ENCODE assay signal across 8 mouse cellular contexts in genomic region chr15:77756848-77757247, GRCm38 (mm10). TPM values are rescaled to one million over a fixed set of nuclear protein-coding genes. Genes with fewer than 3 reads are reported as not detected.
DNase-seq lines count a peak whose midpoint lies in the region; ATAC-seq lines count a peak whose summit lies in the region.
"Had no signal": no experiment of that assay in that cellular context is flagged by ENCODE, and none has a peak within 500 bp of the region (broad histone marks: within the 10 kb centered on the region; RNA-seq: fewer than 3 reads in every experiment).

Gene Apol8, minus strand, starts transcription at chr15:77757003.

- 0 out of 2 replicates have a peak, but pooled peaks cover 6% of the 10 kb centered on the region for H3K4me1 ChIP-seq in embryonic facial prominence, embryonic 10.5 days
- peaks cover 45% of the 10 kb centered on the region for H3K4me1 ChIP-seq in liver, embryonic 15.5 days (replicated peaks)
- H3K4me1 ChIP-seq: limb, embryonic 13.5 days had no signal

- no peaks in the 10 kb centered on the region for H3K9me3 ChIP-seq in embryonic facial prominence, embryonic 10.5 days
- H3K9me3 ChIP-seq in liver, embryonic 15.5 days (replicated peaks): no peaks in the 10 kb centered on the region
- H3K9me3 ChIP-seq: limb, embryonic 13.5 days had no signal

- WGBS in embryonic facial prominence, embryonic 10.5 days: 7% methylated on average over 9 of the region's 9 CpGs
- 2% methylated on average over 9 of the region's 9 CpGs for WGBS in liver, embryonic 15.5 days (ENCODE audit: insufficient replicate concordance)

- H3K36me3 ChIP-seq in embryonic facial prominence, embryonic 10.5 days (replicated peaks): peaks cover 29% of the 10 kb centered on the region
- peaks cover 48% of the 10 kb centered on the region for H3K36me3 ChIP-seq in liver, embryonic 15.5 days (replicated peaks)

- no peaks in the 10 kb centered on the region for H3K27me3 ChIP-seq in embryonic facial prominence, embryonic 10.5 days (replicated peaks; ENCODE audit: low read depth, poor library complexity, severe bottlenecking)
- no peaks in the 10 kb centered on the region for H3K27me3 ChIP-seq in liver, embryonic 15.5 days
- H3K27me3 ChIP-seq: limb, embryonic 13.5 days had no signal

- peak within 1 kb of the TSS; percentile 63 for H3K9ac ChIP-seq in liver, embryonic 15.5 days
- H3K9ac ChIP-seq: limb, embryonic 13.5 days had no signal

- peak within 1 kb of the TSS; percentile 78 for H3K4me2 ChIP-seq in liver, embryonic 15.5 days
- H3K4me2 ChIP-seq: limb, embryonic 13.5 days had no signal

- no peak within 1 kb of the TSS for H3K4me3 ChIP-seq in embryonic facial prominence, embryonic 10.5 days
- peak within 1 kb of the TSS; percentile 65 for H3K4me3 ChIP-seq in liver, embryonic 15.5 days (replicated peaks)
- H3K4me3 ChIP-seq: limb, embryonic 13.5 days had no signal

- no peak for ATAC-seq in liver, embryonic 15.5 days (ENCODE audit: insufficient read depth)

- DNase-seq in urinary bladder, postnatal 36 days (ENCODE audit: low spot score in 2 of 2): peak; percentile 38 to 46
- DNase-seq in urinary bladder, adult 18-20 months (ENCODE audit: low spot score in 2 of 2): no peak
- peak; percentile 77 for DNase-seq in adrenal gland, postnatal 14 days
- DNase-seq in embryonic facial prominence, embryonic 10.5 days (ENCODE audit: low spot score): peak; percentile 70
- peak; percentile 36 to 45 for DNase-seq in kidney, postnatal 25 days
- peak; percentile 49 for DNase-seq in retina, postnatal 7 days (ENCODE audit: low read depth, low spot score)

- H3K27ac ChIP-seq in embryonic facial prominence, embryonic 10.5 days (replicated peaks): no peak within 1 kb of the TSS
- H3K27ac ChIP-seq in liver, embryonic 15.5 days (replicated peaks): peak within 1 kb of the TSS; percentile 94
- H3K27ac ChIP-seq: limb, embryonic 13.5 days had no signal

RNA-seq across cellular contexts. Expression of gene Apol8, which starts in this region (rescaled TPM):
- 0.30 and 1.7 TPM in 2 replicates for total RNA-seq in adrenal gland, postnatal 14 days (2021)
- polyA plus RNA-seq in embryonic facial prominence, embryonic 10.5 days (2016; fragmentation: Nextera tagmentation; extraction: Ambion mirVana): 0.14 and 0.32 TPM in 2 replicates
- 27.0 and 28.5 TPM in 2 replicates for polyA plus RNA-seq in liver, embryonic 15.5 days (2015; fragmentation: Nextera tagmentation; extraction: Ambion mirVana)
- polyA plus RNA-seq: limb, embryonic 13.5 days had no signal

Comparison
In these comparisons a context has a peak if more than half of its experiments do, and no peak if none do; other contexts are left out.
1. RNA of gene Apol8 (polyA plus RNA-seq): 27.0 to 28.5 TPM in liver, embryonic 15.5 days; 0.14 to 0.32 TPM in embryonic facial prominence, embryonic 10.5 days; every median in the first group is over 10 times any median in the second.
2. DNase-seq: peak in urinary bladder, postnatal 36 days (2 of 2), adrenal gland, postnatal 14 days (single experiment), kidney, postnatal 25 days (2 of 2) and retina, postnatal 7 days (single experiment); none in urinary bladder, adult 18-20 months (0 of 2).
3. Peak in DNase-seq in embryonic facial prominence, embryonic 10.5 days; RNA of the gene not detected or under 1 TPM.